Comparison of ENCODE assay signal across 8 mouse cellular contexts in genomic region chr12:110446290-110447170, GRCm38 (mm10). TPM values are rescaled to one million over a fixed set of nuclear protein-coding genes. Genes with fewer than 3 reads are reported as not detected.
A peak's percentile ranks its signal among the peaks of the same experiment; 100 is the strongest.
DNase-seq lines count a peak whose midpoint lies in the region; ATAC-seq and TF ChIP-seq lines count a peak whose summit lies in the region.

Ppp2r5c (plus strand) TSS chr12:110447120.

- no peak for TF ChIP-seq CTCF in ES-Bruce4 (IDR thresholded peaks at IDR 0.05; ENCODE audit: low read depth, low read length)
- TF ChIP-seq CTCF in liver, postnatal 0 days (IDR thresholded peaks at IDR 0.05; ENCODE audit: low read depth) = no peak

- H3K27me3 ChIP-seq in ES-Bruce4 (ENCODE audit: control insufficient read depth, insufficient read depth, low read length, poor library complexity, severe bottlenecking) = no peaks in the 10 kb centered on the region
- H3K27me3 ChIP-seq in forebrain, embryonic 13.5 days = peaks cover 10% of the 10 kb centered on the region
- 0 out of 2 replicates have a peak, but pooled peaks cover 3% of the 10 kb centered on the region for H3K27me3 ChIP-seq in liver, postnatal 0 days (ENCODE audit: insufficient read depth, low read length)
- H3K27me3 ChIP-seq in neural tube, embryonic 14.5 days (ENCODE audit: control insufficient read depth, insufficient read depth, low read length) = no peaks in the 10 kb centered on the region

- ATAC-seq in cerebellum, adult (ENCODE audit: insufficient number of reproducible peaks, low FRiP score, low TSS enrichment) = peak; percentile 84
- peak; percentile 97 for ATAC-seq in forebrain, embryonic 13.5 days
- ATAC-seq in liver, postnatal 0 days = peak; percentile 97
- ATAC-seq in neural tube, embryonic 14.5 days (ENCODE audit: low read depth) = peak; percentile 96

- intact Hi-C loops in heart, postnatal 10 days (cut with DNase I) = loop anchor here (5.0 kb wide), 1 partner anchor 396 kb away; the partner anchor contains the start of gene Mok

- TF ChIP-seq EP300 in ES-Bruce4 (IDR thresholded peaks at IDR 0.05; ENCODE audit: insufficient read depth, low read depth, low read length) = no peak
- no peak for TF ChIP-seq EP300 in liver, postnatal 0 days (IDR thresholded peaks at IDR 0.05; ENCODE audit: low read depth)

- peaks cover 12% of the 10 kb centered on the region for H3K36me3 ChIP-seq in ES-Bruce4 (ENCODE audit: control insufficient read depth, insufficient read depth, low read length, poor library complexity, severe bottlenecking)
- 0 out of 2 replicates have a peak, but pooled peaks cover 10% of the 10 kb centered on the region for H3K36me3 ChIP-seq in forebrain, embryonic 13.5 days (ENCODE audit: poor library complexity, severe bottlenecking)
- no peaks in the 10 kb centered on the region; the same call in 1 of the 2 replicates for H3K36me3 ChIP-seq in liver, postnatal 0 days (replicated peaks; ENCODE audit: insufficient read depth, low read length)
- H3K36me3 ChIP-seq in neural tube, embryonic 14.5 days (ENCODE audit: control insufficient read depth, insufficient read depth, low read length) = no peaks in the 10 kb centered on the region

- under 1% methylated on average over 48 of the region's 86 CpGs for WGBS in forebrain, embryonic 13.5 days
- WGBS in large intestine, adult 2 months = under 1% methylated on average over 72 of the region's 86 CpGs
- under 1% methylated on average over 61 of the region's 86 CpGs for WGBS in liver, postnatal 0 days (ENCODE audit: insufficient replicate concordance)
- WGBS in neural tube, embryonic 14.5 days = under 1% methylated on average over 65 of the region's 86 CpGs

- H3K27ac ChIP-seq in ES-Bruce4 (ENCODE audit: insufficient read depth, low read length) = peak within 1 kb of the TSS; percentile 91
- H3K27ac ChIP-seq in forebrain, embryonic 13.5 days = peak within 1 kb of the TSS; percentile 94
- H3K27ac ChIP-seq in liver, postnatal 0 days (ENCODE audit: low read depth) = peak within 1 kb of the TSS; percentile 94
- H3K27ac ChIP-seq in neural tube, embryonic 14.5 days (ENCODE audit: low read depth, low read length) = peak within 1 kb of the TSS; percentile 95

- peak; percentile 95 to 96 for DNase-seq in heart, postnatal 10 days
- peak; percentile 68 for DNase-seq in large intestine, adult 2 months (ENCODE audit: low read depth, low spot score)
- DNase-seq in liver, postnatal 0 days = peak; percentile 96
- peak; percentile 98 for DNase-seq in testis, postnatal 10 days (ENCODE audit: low spot score)

- H3K4me2 ChIP-seq in forebrain, embryonic 13.5 days = peak within 1 kb of the TSS; percentile 79
- H3K4me2 ChIP-seq in liver, postnatal 0 days (ENCODE audit: low read depth, low read length) = peak within 1 kb of the TSS; percentile 96
- H3K4me2 ChIP-seq in neural tube, embryonic 14.5 days (ENCODE audit: low read depth, low read length) = peak within 1 kb of the TSS; percentile 76

- H3K4me1 ChIP-seq in ES-Bruce4 (ENCODE audit: control insufficient read depth, insufficient read depth, low read length) = peaks cover 2% of the 10 kb centered on the region
- peaks cover 14% of the 10 kb centered on the region for H3K4me1 ChIP-seq in forebrain, embryonic 13.5 days
- peaks cover 6% of the 10 kb centered on the region for H3K4me1 ChIP-seq in liver, postnatal 0 days (ENCODE audit: insufficient read depth)
- H3K4me1 ChIP-seq in neural tube, embryonic 14.5 days (ENCODE audit: control insufficient read depth, insufficient read depth, low read length) = peaks cover 9% of the 10 kb centered on the region

- peak within 1 kb of the TSS; percentile 91 for H3K4me3 ChIP-seq in ES-Bruce4 (ENCODE audit: low read depth, low read length)
- peak within 1 kb of the TSS; percentile 85 for H3K4me3 ChIP-seq in forebrain, embryonic 13.5 days
- peak within 1 kb of the TSS; percentile 71 for H3K4me3 ChIP-seq in liver, postnatal 0 days (ENCODE audit: low read depth, low read length)
- peak within 1 kb of the TSS; percentile 97 for H3K4me3 ChIP-seq in neural tube, embryonic 14.5 days (ENCODE audit: low read depth, low read length)

- TF ChIP-seq POLR2A in ES-Bruce4 (IDR thresholded peaks at IDR 0.05; ENCODE audit: insufficient read depth, low read length) = peak; percentile 78

- no peaks in the 10 kb centered on the region for H3K9me3 ChIP-seq in ES-Bruce4 (replicated peaks; ENCODE audit: control insufficient read depth, insufficient read depth, low read length, poor library complexity, severe bottlenecking)
- no peaks in the 10 kb centered on the region for H3K9me3 ChIP-seq in forebrain, embryonic 13.5 days (replicated peaks)
- H3K9me3 ChIP-seq in liver, postnatal 0 days (ENCODE audit: low read length) = no peaks in the 10 kb centered on the region
- no peaks in the 10 kb centered on the region for H3K9me3 ChIP-seq in neural tube, embryonic 14.5 days (ENCODE audit: control insufficient read depth, low read length)

- H3K9ac ChIP-seq in ES-Bruce4 (ENCODE audit: low read depth, poor library complexity, severe bottlenecking) = peak within 1 kb of the TSS; percentile 61
- peak within 1 kb of the TSS; percentile 90 for H3K9ac ChIP-seq in forebrain, embryonic 13.5 days
- peak within 1 kb of the TSS; percentile 85 for H3K9ac ChIP-seq in liver, postnatal 0 days (replicated peaks)
- H3K9ac ChIP-seq in neural tube, embryonic 14.5 days (replicated peaks; ENCODE audit: low read depth, low read length) = peak within 1 kb of the TSS; percentile 88

RNA-seq across cellular contexts. Expression of gene Ppp2r5c, which starts in this region (rescaled TPM):
- 223 and 224 TPM in 2 replicates for polyA plus RNA-seq in ES-Bruce4 (2011; ENCODE audit: insufficient read depth, insufficient read length, low read depth, missing spikeins)
- polyA plus RNA-seq in forebrain, embryonic 13.5 days (2015; fragmentation: Nextera tagmentation; extraction: Ambion mirVana) = 138 and 147 TPM in 2 replicates
- total RNA-seq in heart, postnatal 10 days (2021) = 100 to 1,000 TPM; 112 to 124 TPM
- 43.6 and 48.0 TPM in 2 replicates for polyA plus RNA-seq in large intestine, adult 2 months (2012; rRNA removed)
- 53.3 and 55.5 TPM in 2 replicates for polyA plus RNA-seq in liver, postnatal 0 days (2015; fragmentation: Nextera tagmentation; extraction: Ambion mirVana)
- polyA plus RNA-seq in neural tube, embryonic 14.5 days (2014; fragmentation: Nextera tagmentation; extraction: Ambion mirVana) = 148 and 155 TPM in 2 replicates

Comparison
In these comparisons a context has a peak if more than half of its experiments do, and no peak if none do; other contexts are left out.
1. Peak in every context shown above with its lines: DNase-seq, ATAC-seq, H3K4me3 ChIP-seq and H3K27ac ChIP-seq.